Mouse (Mus musculus): ENCODE measurements around the gene Gm20924.
"Not testable (repeated sequence)": the region's sequence is repeated elsewhere in the genome, so short reads cannot be mapped to it uniquely, and the experiment has no call there.

The Gm20924 gene

DNA sequence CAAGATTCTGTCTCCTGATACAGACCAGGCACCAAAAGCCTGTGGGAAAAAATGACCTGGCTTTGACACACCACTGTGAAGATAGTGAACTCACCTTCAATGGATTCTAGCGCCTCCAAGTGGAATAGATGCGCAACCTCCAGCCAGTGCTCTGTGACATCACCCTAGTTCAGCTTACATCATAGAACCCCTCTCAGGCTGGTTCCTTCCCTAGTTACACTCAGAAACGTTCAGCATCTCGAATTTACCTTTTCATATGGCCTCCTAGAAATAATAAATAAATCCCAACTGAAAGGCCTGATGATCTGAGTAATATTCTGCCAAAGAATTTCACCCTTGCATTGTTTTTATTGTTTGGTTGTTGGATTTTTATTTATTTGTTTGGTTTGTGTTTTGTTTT is at the start of gene Gm20924:
Gene Gm20924 (minus strand): TSS at position 101 of the 400 bp plus-strand sequence.
- DNase-seq (ENCODE audit: low read depth, low spot score): not testable (repeated sequence)

All from brain, adult 2 months (tissue).